Comparison of ENCODE assay signal across 8 mouse cellular contexts in genomic region chr6:48675931-48676859, GRCm38 (mm10). TPM values are rescaled to one million over a fixed set of nuclear protein-coding genes. Genes with fewer than 3 reads are reported as not detected.
DNase-seq lines count a peak whose midpoint lies in the region; ATAC-seq and TF ChIP-seq lines count a peak whose summit lies in the region.

Gene Gimap9, plus strand, starts transcription at chr6:48676129.

- H3K4me1 ChIP-seq in lung, postnatal 0 days (ENCODE audit: insufficient read depth, low read depth, low read length), result no peaks in the 10 kb centered on the region
- peaks cover 5% of the 10 kb centered on the region; the same call in 1 of the 2 replicates for H3K4me1 ChIP-seq in small intestine, adult 2 months (ENCODE audit: control insufficient read depth, insufficient read depth, insufficient read length, low read length)

- ATAC-seq in granulocyte monocyte progenitor cell, adult 5-6 weeks (replicated peaks; ENCODE audit: poor library complexity, severe bottlenecking), result peak; percentile 61
- peak; percentile 61 for ATAC-seq in lung, postnatal 0 days

- peak; percentile 86 for DNase-seq in B cell, adult 2 months
- DNase-seq in T-cell, adult 2 months (ENCODE audit: low spot score), result peak; percentile 81
- peak; percentile 71 to 73 for DNase-seq in kidney, adult 8-10 months
- DNase-seq in lung, postnatal 0 days (ENCODE audit: low spot score), result peak; percentile 41
- DNase-seq in layer of hippocampus, postnatal 10 days (ENCODE audit: low spot score in 2 of 2), result no peak
- no peak for DNase-seq in layer of hippocampus, adult 11-12 months (ENCODE audit: low spot score)

- peak within 1 kb of the TSS; percentile 47 for H3K27ac ChIP-seq in lung, postnatal 0 days (ENCODE audit: low read length)
- H3K27ac ChIP-seq in small intestine, adult 2 months (ENCODE audit: insufficient read depth, low read depth, low read length), result peak within 1 kb of the TSS; percentile 81

- H3K4me3 ChIP-seq in lung, postnatal 0 days (ENCODE audit: low read depth, low read length), result peak within 1 kb of the TSS; percentile 31
- H3K4me3 ChIP-seq in small intestine, adult 2 months (ENCODE audit: low read depth, low read length), result peak within 1 kb of the TSS; percentile 68

- no peak for TF ChIP-seq CTCF in lung, postnatal 0 days (IDR thresholded peaks at IDR 0.05)
- no peak for TF ChIP-seq CTCF in small intestine, adult 2 months (IDR thresholded peaks at IDR 0.05; ENCODE audit: extremely low read depth, insufficient read length, insufficient replicate concordance, low read depth, low read length)

- no peak for TF ChIP-seq EP300 in lung, postnatal 0 days (IDR thresholded peaks at IDR 0.05)

- peak within 1 kb of the TSS; percentile 50 for H3K4me2 ChIP-seq in lung, postnatal 0 days (replicated peaks; ENCODE audit: low read depth, low read length)

- no peaks in the 10 kb centered on the region for H3K27me3 ChIP-seq in lung, postnatal 0 days (replicated peaks; ENCODE audit: insufficient read depth, low read length)
- no peaks in the 10 kb centered on the region for H3K27me3 ChIP-seq in small intestine, adult 2 months (ENCODE audit: control insufficient read depth, insufficient read depth, low read length)

- 26% methylated on average over 11 of the region's 13 CpGs for WGBS in lung, postnatal 0 days
- WGBS in small intestine, adult 2 months, result 11% methylated on average over 11 of the region's 13 CpGs

- peak; percentile 61 for TF ChIP-seq POLR2A in small intestine, adult 2 months (IDR thresholded peaks at IDR 0.05; ENCODE audit: low read depth, low read length)

- H3K9me3 ChIP-seq in lung, postnatal 0 days (ENCODE audit: low read length), result no peaks in the 10 kb centered on the region

- H3K36me3 ChIP-seq in lung, postnatal 0 days (ENCODE audit: insufficient read depth, low read length), result no peaks in the 10 kb centered on the region
- peaks cover 5% of the 10 kb centered on the region; the same call in 1 of the 2 replicates for H3K36me3 ChIP-seq in small intestine, adult 2 months (ENCODE audit: control insufficient read depth, insufficient read depth, low read length)

- no peak within 1 kb of the TSS for H3K9ac ChIP-seq in lung, postnatal 0 days (replicated peaks; ENCODE audit: low read depth)

RNA-seq across cellular contexts. Expression of gene Gimap9, which starts in this region (rescaled TPM):
- 8.3 and 10.3 TPM in 2 replicates for total RNA-seq in granulocyte monocyte progenitor cell, adult 5-6 weeks (2014; fragmentation: Nextera tagmentation)
- 9.4 and 16.1 TPM in 2 replicates for total RNA-seq in granulocyte monocyte progenitor cell, adult 5-6 weeks (2017)
- 14.2 and 15.1 TPM in 2 replicates for polyA plus RNA-seq in lung, postnatal 0 days (2015; fragmentation: Nextera tagmentation; extraction: Ambion mirVana)
- polyA plus RNA-seq in small intestine, adult 2 months (2012; rRNA removed), result 0.27 and 0.62 TPM in 2 replicates
- total RNA-seq in layer of hippocampus, postnatal 10 days (2021), result 1 to 10 TPM; 1.0 to 1.4 TPM

Comparison
In these comparisons a context has a peak if more than half of its experiments do, and no peak if none do; other contexts are left out.
1. DNase-seq: peak in B cell, adult 2 months (2 of 2), T-cell, adult 2 months (single experiment), kidney, adult 8-10 months (2 of 2) and lung, postnatal 0 days (single experiment); none in layer of hippocampus, postnatal 10 days (0 of 2) and layer of hippocampus, adult 11-12 months (single experiment).